Comparison of ENCODE assay signal across 8 mouse cellular contexts in genomic region chr16:30596959-30597681, GRCm38 (mm10). TPM values are rescaled to one million over a fixed set of nuclear protein-coding genes. Genes with fewer than 3 reads are reported as not detected.
DNase-seq lines count a peak whose midpoint lies in the region; ATAC-seq and TF ChIP-seq lines count a peak whose summit lies in the region.

No protein-coding gene starts in this region.

- peak overlapping the region; percentile 74 for H3K9ac ChIP-seq in heart, embryonic 13.5 days
- H3K9ac ChIP-seq in liver, embryonic 13.5 days, result no peak overlapping the region
- H3K9ac ChIP-seq in neural tube, embryonic 11.5 days (ENCODE audit: low read length), result no peak overlapping the region
- peak overlapping the region; percentile 54; the same call in 1 of the 2 replicates for H3K9ac ChIP-seq in stomach, embryonic 16.5 days (ENCODE audit: low read length)

- H3K4me2 ChIP-seq in heart, embryonic 13.5 days, result peak overlapping the region; percentile 69
- H3K4me2 ChIP-seq in liver, embryonic 13.5 days, result peak overlapping the region; percentile 34
- 0 out of 2 replicates have a peak overlapping the region, but pooled peaks have one; percentile 13 for H3K4me2 ChIP-seq in neural tube, embryonic 11.5 days (ENCODE audit: low read depth)
- peak overlapping the region; percentile 50 for H3K4me2 ChIP-seq in stomach, embryonic 16.5 days (ENCODE audit: low read depth, low read length)

- H3K9me3 ChIP-seq in heart, embryonic 13.5 days, result no peaks in the 10 kb centered on the region
- H3K9me3 ChIP-seq in liver, embryonic 13.5 days (replicated peaks), result no peaks in the 10 kb centered on the region
- no peaks in the 10 kb centered on the region for H3K9me3 ChIP-seq in neural tube, embryonic 11.5 days (ENCODE audit: control insufficient read depth, low read length)
- H3K9me3 ChIP-seq in stomach, embryonic 16.5 days (replicated peaks; ENCODE audit: control insufficient read depth, low read length), result no peaks in the 10 kb centered on the region

- TF ChIP-seq POLR2A in brain, embryonic 14.5 days (IDR thresholded peaks at IDR 0.05; ENCODE audit: borderline replicate concordance, extremely low read depth, insufficient read depth, insufficient read length, poor library complexity, severe bottlenecking), result no peak

- peak; percentile 81 for DNase-seq in CD4-positive helper T cell, adult 2 months (ENCODE audit: low read depth, low spot score)
- DNase-seq in brain, embryonic 14.5 days (ENCODE audit: low read depth), result peak; percentile 93
- DNase-seq in kidney, postnatal 14 days, result peak; percentile 92
- peak; percentile 54 for DNase-seq in liver, embryonic 13.5 days
- peak; percentile 89 for DNase-seq in neural tube, embryonic 11.5 days (ENCODE audit: low spot score)

- H3K4me1 ChIP-seq in heart, embryonic 13.5 days, result peaks cover 28% of the 10 kb centered on the region
- peaks cover 32% of the 10 kb centered on the region for H3K4me1 ChIP-seq in liver, embryonic 13.5 days (replicated peaks)
- peaks cover 5% of the 10 kb centered on the region for H3K4me1 ChIP-seq in neural tube, embryonic 11.5 days (ENCODE audit: control insufficient read depth, insufficient read depth, low read length)
- peaks cover 27% of the 10 kb centered on the region for H3K4me1 ChIP-seq in stomach, embryonic 16.5 days (ENCODE audit: control insufficient read depth, insufficient read depth, low read length)

- TF ChIP-seq CTCF in brain, embryonic 14.5 days (IDR thresholded peaks at IDR 0.05; ENCODE audit: borderline replicate concordance, extremely low read depth, insufficient read depth, insufficient read length), result peak; percentile 96

- peaks cover 20% of the 10 kb centered on the region for H3K27me3 ChIP-seq in heart, embryonic 13.5 days (replicated peaks)
- H3K27me3 ChIP-seq in liver, embryonic 13.5 days, result peaks cover 55% of the 10 kb centered on the region
- H3K27me3 ChIP-seq in neural tube, embryonic 11.5 days (ENCODE audit: control insufficient read depth, insufficient read depth, low read length), result peaks cover 6% of the 10 kb centered on the region; the same call in 1 of the 2 replicates
- H3K27me3 ChIP-seq in stomach, embryonic 16.5 days (ENCODE audit: control insufficient read depth, insufficient read depth, low read length), result no peaks in the 10 kb centered on the region

- no peaks in the 10 kb centered on the region for H3K36me3 ChIP-seq in heart, embryonic 13.5 days
- no peaks in the 10 kb centered on the region for H3K36me3 ChIP-seq in liver, embryonic 13.5 days
- H3K36me3 ChIP-seq in neural tube, embryonic 11.5 days (ENCODE audit: control insufficient read depth, insufficient read depth, low read length), result no peaks in the 10 kb centered on the region
- no peaks in the 10 kb centered on the region for H3K36me3 ChIP-seq in stomach, embryonic 16.5 days (ENCODE audit: control insufficient read depth, insufficient read depth, low read length)

- H3K4me3 ChIP-seq in heart, embryonic 13.5 days, result peak overlapping the region; percentile 35
- H3K4me3 ChIP-seq in liver, embryonic 13.5 days (replicated peaks), result no peak overlapping the region
- no peak overlapping the region for H3K4me3 ChIP-seq in neural tube, embryonic 11.5 days (ENCODE audit: low read depth, low read length)
- H3K4me3 ChIP-seq in stomach, embryonic 16.5 days (replicated peaks; ENCODE audit: low read length), result peak overlapping the region; percentile 34

- WGBS in heart, embryonic 13.5 days, result 12% methylated on average over 16 of the region's 16 CpGs
- 9% methylated on average over 16 of the region's 16 CpGs for WGBS in liver, embryonic 13.5 days (ENCODE audit: insufficient replicate concordance)
- WGBS in neural tube, embryonic 11.5 days, result 12% methylated on average over 16 of the region's 16 CpGs
- 9% methylated on average over 16 of the region's 16 CpGs for WGBS in stomach, embryonic 16.5 days

- no peak overlapping the region for H3K27ac ChIP-seq in heart, embryonic 13.5 days (replicated peaks)
- no peak overlapping the region for H3K27ac ChIP-seq in liver, embryonic 13.5 days
- H3K27ac ChIP-seq in neural tube, embryonic 11.5 days (ENCODE audit: low read depth, low read length), result no peak overlapping the region
- peak overlapping the region; percentile 67 for H3K27ac ChIP-seq in stomach, embryonic 16.5 days (ENCODE audit: low read length)

- ATAC-seq in erythroid progenitor cell, adult 5-6 weeks (replicated peaks; ENCODE audit: low FRiP score, poor library complexity, severe bottlenecking), result peak; percentile 64
- no peak for ATAC-seq in heart, embryonic 13.5 days (ENCODE audit: extremely low read depth, insufficient number of reproducible peaks, low FRiP score, low TSS enrichment)
- ATAC-seq in liver, embryonic 13.5 days (ENCODE audit: low read depth), result no peak
- ATAC-seq in neural tube, embryonic 11.5 days (ENCODE audit: insufficient read depth, low FRiP score, low TSS enrichment), result peak; percentile 48; the same call in 1 of the 2 replicates
- ATAC-seq in stomach, embryonic 16.5 days (ENCODE audit: insufficient read depth, low FRiP score), result peak; percentile 30; the same call in 1 of the 2 replicates

RNA-seq across cellular contexts. Expression of gene Fam43a, which starts 2.4 kb away (rescaled TPM):
- 9.0 and 13.8 TPM in 2 replicates for polyA plus RNA-seq in brain, embryonic 14.5 days (2012; rRNA removed)
- total RNA-seq in erythroid progenitor cell, adult 5-6 weeks (2015; ENCODE audit: low replicate concordance), result 1.7 and 6.1 TPM in 2 replicates
- total RNA-seq in erythroid progenitor cell, adult 5-6 weeks (2017; ENCODE audit: low replicate concordance), result 2.1 and 2.2 TPM in 2 replicates
- 13.8 and 14.0 TPM in 2 replicates for polyA plus RNA-seq in heart, embryonic 13.5 days (2015; fragmentation: Nextera tagmentation; extraction: Ambion mirVana)
- polyA plus RNA-seq in liver, embryonic 13.5 days (2015; fragmentation: Nextera tagmentation; extraction: Ambion mirVana), result 5.0 and 5.9 TPM in 2 replicates
- polyA plus RNA-seq in neural tube, embryonic 11.5 days (2014; fragmentation: Nextera tagmentation; extraction: Ambion mirVana), result 8.5 and 10.3 TPM in 2 replicates
- polyA plus RNA-seq in stomach, embryonic 16.5 days (2015; fragmentation: Nextera tagmentation; extraction: Ambion mirVana), result 15.5 and 16.7 TPM in 2 replicates

RNA-seq across cellular contexts. Expression of gene Lsg1, which starts 9.7 kb away (rescaled TPM):
- polyA plus RNA-seq in brain, embryonic 14.5 days (2012; rRNA removed), result 28.6 and 29.1 TPM in 2 replicates
- 15.9 and 23.1 TPM in 2 replicates for total RNA-seq in erythroid progenitor cell, adult 5-6 weeks (2015; ENCODE audit: low replicate concordance)
- total RNA-seq in erythroid progenitor cell, adult 5-6 weeks (2017; ENCODE audit: low replicate concordance), result 28.4 and 39.0 TPM in 2 replicates
- polyA plus RNA-seq in heart, embryonic 13.5 days (2015; fragmentation: Nextera tagmentation; extraction: Ambion mirVana), result 35.7 and 37.4 TPM in 2 replicates
- polyA plus RNA-seq in liver, embryonic 13.5 days (2015; fragmentation: Nextera tagmentation; extraction: Ambion mirVana), result 36.9 and 45.8 TPM in 2 replicates
- polyA plus RNA-seq in neural tube, embryonic 11.5 days (2014; fragmentation: Nextera tagmentation; extraction: Ambion mirVana), result 79.4 and 83.2 TPM in 2 replicates
- polyA plus RNA-seq in stomach, embryonic 16.5 days (2015; fragmentation: Nextera tagmentation; extraction: Ambion mirVana), result 50.3 and 51.6 TPM in 2 replicates

RNA-seq across cellular contexts. Expression of gene Tmem44, which starts 46.5 kb away (rescaled TPM):
- 124 and 134 TPM in 2 replicates for polyA plus RNA-seq in brain, embryonic 14.5 days (2012; rRNA removed)
- 0.42 TPM in 1 of 2 replicates, not detected in the other for total RNA-seq in erythroid progenitor cell, adult 5-6 weeks (2015; ENCODE audit: low replicate concordance)
- total RNA-seq in erythroid progenitor cell, adult 5-6 weeks (2017; ENCODE audit: low replicate concordance), result 5.3 TPM in 1 of 2 replicates, not detected in the other
- polyA plus RNA-seq in heart, embryonic 13.5 days (2015; fragmentation: Nextera tagmentation; extraction: Ambion mirVana), result 19.6 and 20.9 TPM in 2 replicates
- polyA plus RNA-seq in liver, embryonic 13.5 days (2015; fragmentation: Nextera tagmentation; extraction: Ambion mirVana), result 1.0 and 1.2 TPM in 2 replicates
- polyA plus RNA-seq in neural tube, embryonic 11.5 days (2014; fragmentation: Nextera tagmentation; extraction: Ambion mirVana), result 32.8 and 34.9 TPM in 2 replicates
- polyA plus RNA-seq in stomach, embryonic 16.5 days (2015; fragmentation: Nextera tagmentation; extraction: Ambion mirVana), result 8.4 and 11.0 TPM in 2 replicates

Comparison
In these comparisons a context has a peak if more than half of its experiments do, and no peak if none do; other contexts are left out.
1. ATAC-seq: peak in erythroid progenitor cell, adult 5-6 weeks (single experiment), neural tube, embryonic 11.5 days (single experiment) and stomach, embryonic 16.5 days (single experiment); none in heart, embryonic 13.5 days (single experiment) and liver, embryonic 13.5 days (single experiment).
2. H3K4me2 ChIP-seq: peak in every context shown above with its lines; median percentile 69 in heart, embryonic 13.5 days; 50 in stomach, embryonic 16.5 days; 34 in liver, embryonic 13.5 days; 13 in neural tube, embryonic 11.5 days.
3. H3K4me3 ChIP-seq: peak in heart, embryonic 13.5 days (single experiment) and stomach, embryonic 16.5 days (single experiment); none in liver, embryonic 13.5 days (single experiment) and neural tube, embryonic 11.5 days (single experiment).
4. H3K9ac ChIP-seq: peak in heart, embryonic 13.5 days (single experiment) and stomach, embryonic 16.5 days (single experiment); none in liver, embryonic 13.5 days (single experiment) and neural tube, embryonic 11.5 days (single experiment).
5. Peak in every context shown above with its lines, with median percentiles within 50 percentile points of each other: DNase-seq.